Mouse (Mus musculus): ENCODE measurements around the gene Zfp213.
A peak's percentile ranks its signal among the peaks of the same experiment; 100 is the strongest.
"Not testable (repeated sequence)": the region's sequence is repeated elsewhere in the genome, so short reads cannot be mapped to it uniquely, and the experiment has no call there.

Zfp213 gene

DNA sequence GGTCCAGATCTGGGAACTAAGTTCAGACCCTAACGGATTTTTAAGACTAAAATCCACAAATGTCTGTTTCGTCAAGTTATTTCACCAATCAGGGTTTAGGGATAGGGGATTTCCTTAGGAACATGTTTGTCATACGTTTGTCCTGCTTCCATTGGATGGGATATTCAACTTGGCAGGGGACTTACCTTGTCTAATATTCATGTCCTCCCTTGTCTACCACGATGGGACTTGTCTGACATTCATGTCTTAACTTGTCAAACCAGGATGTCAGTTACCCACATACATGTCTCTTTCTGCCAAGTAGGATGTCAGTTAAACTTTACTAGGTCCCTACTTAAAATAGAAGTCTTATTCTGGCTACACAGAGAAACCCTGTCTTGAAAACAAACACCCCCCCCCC, 20.1 kb downstream of the Zfp213 start:
- no peak for DNase-seq (ENCODE audit: low spot score in 2 of 2)

GRCm38 (mm10) chr17:23543325-23543724, 20.7 kb downstream of the Zfp213 start:
- no peak for DNase-seq (ENCODE audit: low spot score in 2 of 2)

- DNase-seq (ENCODE audit: low spot score in 2 of 2): no peak
Observed at GRCm38 (mm10) chr17:23542835-23543234, 21.2 kb downstream of the Zfp213 start.

DNA sequence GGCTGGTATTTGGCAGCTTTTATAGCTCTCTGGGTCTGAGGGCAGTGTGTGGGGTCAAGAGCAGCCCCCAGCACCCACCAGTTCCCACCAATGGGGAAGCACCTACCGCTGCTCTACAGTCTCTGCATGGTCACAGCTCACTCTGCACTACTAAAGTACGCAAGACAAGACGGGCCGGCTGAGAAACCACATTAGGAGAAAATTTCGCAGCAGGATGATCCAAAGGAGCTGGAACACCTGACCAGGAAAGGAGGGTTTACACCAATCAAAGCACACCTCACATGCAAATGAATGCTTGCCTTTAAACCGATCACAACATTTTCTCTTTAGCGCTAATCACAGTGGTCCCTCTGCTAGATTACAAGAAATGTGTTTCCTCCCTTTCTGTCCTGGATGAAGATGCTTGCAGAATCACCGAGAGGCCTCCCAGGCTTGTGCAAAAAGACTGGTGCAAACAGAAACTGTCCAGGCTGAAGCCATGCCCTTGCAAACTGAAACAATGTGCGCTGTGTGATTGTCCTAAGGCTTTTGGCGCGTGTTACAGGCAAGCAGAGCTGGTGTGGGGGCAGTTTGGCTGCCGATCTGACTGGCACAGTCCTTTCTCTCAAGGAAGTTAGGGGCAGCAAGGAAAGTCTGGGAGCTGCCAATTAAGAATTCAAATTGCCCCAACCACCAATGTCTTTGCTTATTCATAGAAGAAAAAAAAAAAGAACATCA, 21.9 kb downstream of the Zfp213 start:
- DNase-seq (ENCODE audit: low spot score in 2 of 2): no peak

GRCm38 (mm10) chr17:23540605-23541475, 23.2 kb downstream of the Zfp213 start:
- DNase-seq (ENCODE audit: low spot score in 2 of 2): peak in 1 of 2 experiments; percentile 0

GRCm38 (mm10) chr17:23540106-23540505, 23.9 kb downstream of the Zfp213 start:
- peak in 1 of 2 experiments; percentile 0 for DNase-seq (ENCODE audit: low spot score in 2 of 2)

DNA sequence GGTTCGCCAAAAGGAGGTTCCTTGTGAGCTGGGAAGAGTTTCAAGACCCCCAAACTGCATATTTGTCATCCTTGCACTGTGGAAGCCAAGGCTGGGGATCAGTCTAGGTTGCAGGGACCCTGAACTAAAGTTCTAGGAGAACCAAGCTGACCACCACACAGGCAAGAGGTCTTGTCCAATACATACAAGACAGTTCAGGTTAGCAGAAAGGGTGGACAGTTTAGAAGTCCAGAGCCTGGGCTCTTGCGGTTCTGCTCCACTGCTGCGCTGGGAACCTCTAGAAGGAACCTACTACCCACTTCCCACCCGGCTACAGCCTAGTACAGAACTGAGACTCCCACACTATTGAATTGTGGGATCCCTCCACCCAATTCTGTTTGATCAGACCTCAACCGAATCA, 24.4 kb downstream of the Zfp213 start:
- DNase-seq (ENCODE audit: low spot score in 2 of 2): no peak

DNA sequence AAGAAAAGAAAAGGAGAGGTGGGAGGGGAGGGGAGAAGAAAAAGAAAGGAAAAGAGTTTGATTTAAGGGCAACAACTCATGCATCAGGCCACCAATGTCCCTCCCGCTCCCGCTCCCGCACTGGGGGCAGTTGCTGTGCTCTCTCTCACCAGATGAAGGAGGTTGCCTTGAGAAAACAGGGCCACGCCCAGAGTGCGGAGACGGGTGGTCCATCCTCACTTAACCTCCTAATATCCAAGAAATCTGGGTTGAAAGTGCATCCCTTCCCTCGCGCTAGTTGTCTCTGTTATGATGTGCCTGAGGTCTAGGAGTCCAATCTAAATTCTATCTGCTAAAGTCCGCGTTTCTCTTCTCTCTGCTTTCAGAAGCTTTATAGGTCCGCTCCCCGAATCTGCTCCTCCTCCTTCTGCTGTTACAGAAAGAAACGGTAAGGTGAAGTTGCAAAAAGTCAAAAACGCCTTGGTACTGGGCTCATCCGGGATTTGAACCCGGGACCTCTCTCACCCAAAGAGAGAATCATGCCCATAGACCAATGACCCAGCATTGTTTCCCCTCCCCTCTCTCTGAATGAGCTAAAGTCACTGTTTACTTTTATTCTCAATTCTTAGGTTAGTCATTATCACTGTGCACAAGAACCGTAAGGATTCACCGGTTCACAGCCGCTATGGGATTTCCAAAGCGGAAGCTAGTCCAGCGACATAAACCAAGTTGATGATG, 25.6 kb downstream of the Zfp213 start:
- DNase-seq (ENCODE audit: low spot score in 2 of 2): no peak

DNA sequence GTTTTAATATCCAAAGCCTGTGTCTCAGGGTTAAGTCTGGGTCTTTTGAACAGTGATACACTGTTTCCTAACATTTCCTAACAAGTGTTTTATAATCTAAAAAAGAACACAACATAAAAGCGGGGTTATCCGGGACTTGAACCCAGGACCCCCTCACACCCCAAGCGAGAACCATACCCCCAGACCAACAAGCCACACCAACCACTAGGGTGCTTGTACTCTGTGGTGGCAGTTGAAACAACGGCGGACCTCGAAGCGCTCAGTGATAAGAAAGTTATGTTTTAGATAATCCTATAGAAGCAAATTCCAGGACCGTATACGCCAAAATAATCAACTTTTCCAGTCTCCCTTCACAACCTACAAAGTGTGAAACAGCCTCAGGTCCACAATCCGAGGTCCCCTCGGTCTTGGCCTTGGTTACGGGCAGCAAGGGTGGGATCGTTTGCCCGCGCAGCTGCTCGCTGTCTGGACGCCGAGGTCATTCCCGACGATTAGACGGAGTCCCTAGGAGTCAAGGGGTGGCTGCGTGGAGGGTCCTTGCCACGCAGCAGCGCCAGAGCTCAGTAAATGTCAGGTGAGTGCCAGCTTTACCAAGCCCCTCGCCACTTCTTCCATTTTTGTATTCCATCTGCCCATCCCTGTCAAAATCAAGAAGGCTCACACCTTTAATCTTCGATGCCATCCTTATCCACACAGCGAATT, 26.3 kb downstream of the Zfp213 start:
- no peak for DNase-seq (ENCODE audit: low spot score in 2 of 2)

GRCm38 (mm10) chr17:23535046-23535788, 28.8 kb downstream of the Zfp213 start:
- DNase-seq (ENCODE audit: low spot score in 2 of 2): not testable (repeated sequence)

DNA sequence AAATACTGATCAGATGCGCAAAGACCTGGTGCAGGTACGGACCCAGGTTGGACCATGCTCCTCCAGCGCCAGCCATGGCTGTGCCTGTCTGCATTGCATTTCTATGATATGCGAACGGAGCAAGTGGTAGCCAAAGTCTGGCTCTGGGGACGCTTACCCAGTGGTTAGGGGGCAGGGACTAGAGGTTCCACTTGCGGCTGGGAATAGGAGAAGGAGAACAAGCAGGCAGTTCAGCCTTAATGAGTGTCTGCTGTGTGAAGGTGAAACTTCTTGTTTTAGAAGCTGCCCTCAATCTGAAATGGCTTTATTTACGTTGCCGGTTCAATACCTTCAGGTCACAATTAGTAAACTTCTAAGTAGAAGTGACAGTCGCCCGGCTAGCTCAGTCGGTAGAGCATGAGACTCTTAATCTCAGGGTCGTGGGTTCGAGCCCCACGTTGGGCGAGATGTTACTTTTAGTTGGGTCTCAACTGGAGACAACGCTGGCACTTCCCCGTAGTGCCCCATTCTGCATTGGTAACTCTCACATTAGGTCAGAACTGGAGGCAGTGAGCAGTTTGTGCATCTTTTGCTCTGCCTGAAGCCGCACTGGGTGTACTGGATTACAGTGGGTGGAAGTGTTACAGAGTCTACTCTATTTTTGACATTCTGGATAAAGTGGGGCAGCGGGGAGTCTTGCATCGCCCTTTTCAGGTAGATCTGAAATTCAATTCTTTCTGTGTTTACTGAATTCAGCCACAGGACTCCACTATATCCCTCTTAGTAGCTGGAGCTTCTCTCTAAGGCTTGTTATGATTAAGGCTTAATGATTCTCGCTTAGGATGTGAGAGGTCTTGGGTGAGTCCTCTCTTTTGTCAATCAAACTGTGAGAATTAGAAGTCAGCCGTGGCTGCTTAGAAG, 30.2 kb downstream of the Zfp213 start:
- not testable (repeated sequence) for DNase-seq (ENCODE audit: low spot score in 2 of 2)

- DNase-seq (ENCODE audit: low spot score in 2 of 2): not testable (repeated sequence)
Observed at GRCm38 (mm10) chr17:23531408-23531807, 32.6 kb downstream of the Zfp213 start.

- DNase-seq (ENCODE audit: low spot score in 2 of 2): not testable (repeated sequence)
Observed at GRCm38 (mm10) chr17:23522941-23523732, 40.9 kb downstream of the Zfp213 start.

GRCm38 (mm10) chr17:23518701-23519423, 45.2 kb downstream of the Zfp213 start:
- no peak for DNase-seq (ENCODE audit: low spot score in 2 of 2)
